Mouse (Mus musculus) bone marrow macrophage, adult 2 months (primary cell): ENCODE measurements at regions not wholly inside any gene's neighbourhood (a gene's known extent, or its start where the extent isn't known, plus 50 kb on each side); places are given as distances from the start of the nearest gene placed in this dataset.

Source experiments
- H3K27ac ChIP-seq: 2 replicates; pipeline ENCODE4 v1.5.1; 2012; ENCODE audit warnings: low read depth, low read length; ENCODE audit not compliant: insufficient read depth
- H3K4me1 ChIP-seq: 2 replicates; pipeline ENCODE4 v1.6.1; 2012; ENCODE audit warnings: low read length; ENCODE audit not compliant: control insufficient read depth, insufficient read depth
- H3K4me3 ChIP-seq: 2 replicates; pipeline ENCODE4 v1.5.1; 2012; ENCODE audit warnings: mild to moderate bottlenecking, low read length, moderate library complexity; ENCODE audit not compliant: insufficient read depth
- CTCF ChIP-seq: IDR thresholded peaks from 2 replicates; pipeline ENCODE4 v1.5.1; 2012; ENCODE audit warnings: low read depth, mild to moderate bottlenecking, low read length, moderate library complexity
- POLR2A ChIP-seq: IDR thresholded peaks from 2 replicates; pipeline ENCODE4 v1.6.1; 2012; ENCODE audit warnings: mild to moderate bottlenecking, low read depth, low read length, borderline replicate concordance

DNA sequence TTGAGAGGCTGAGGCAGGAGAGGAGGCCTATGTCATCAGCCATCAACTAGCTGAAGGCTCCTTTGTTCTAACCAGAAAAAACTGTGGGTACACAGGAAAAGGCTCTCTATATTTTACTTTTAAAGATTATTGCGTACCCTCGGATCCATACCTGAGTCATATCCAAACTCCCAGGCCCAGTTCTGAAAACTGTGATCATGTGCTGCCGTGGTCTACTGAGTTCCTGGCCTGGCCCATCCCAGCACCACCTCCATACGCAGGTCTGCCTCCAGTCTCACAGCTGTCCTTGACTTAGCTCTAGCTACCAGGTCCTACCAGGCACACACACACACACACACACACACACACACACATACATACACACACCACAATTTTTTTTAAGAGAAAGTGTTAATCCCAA lies 87.0 kb upstream of the Hs6st1 start:
- Histone ChIP-seq H3K27ac (no peak overlapping the region), H3K4me3 (no peak overlapping the region), H3K4me1 (peaks cover 3% of the 10 kb centered on the region)
- TF ChIP-seq POLR2A: no peak
- no peak for TF ChIP-seq CTCF

DNA sequence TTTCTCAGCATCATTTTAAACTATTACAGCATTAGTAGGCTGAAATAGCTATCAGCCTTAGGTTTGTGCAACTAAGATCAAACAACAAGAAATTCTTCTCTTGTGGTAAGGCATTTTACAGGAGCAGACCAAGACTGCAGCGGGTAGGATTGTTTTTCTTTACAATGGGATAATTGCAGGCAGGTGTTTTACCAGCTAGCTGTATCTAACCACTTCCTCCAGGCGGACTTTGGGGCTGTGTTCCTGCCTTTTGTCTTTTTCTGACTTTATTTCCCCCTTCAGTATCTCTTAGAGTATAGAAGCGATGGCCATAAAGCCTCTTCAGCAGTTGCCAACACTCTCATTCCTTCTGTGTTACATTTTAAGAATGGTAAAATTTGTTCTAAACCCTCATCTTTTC lies 84.8 kb upstream of the Hs6st1 start:
- Histone ChIP-seq H3K27ac (no peak overlapping the region), H3K4me3 (no peak overlapping the region), H3K4me1 (no peaks in the 10 kb centered on the region)
- TF ChIP-seq POLR2A (no peak), CTCF (no peak)

DNA sequence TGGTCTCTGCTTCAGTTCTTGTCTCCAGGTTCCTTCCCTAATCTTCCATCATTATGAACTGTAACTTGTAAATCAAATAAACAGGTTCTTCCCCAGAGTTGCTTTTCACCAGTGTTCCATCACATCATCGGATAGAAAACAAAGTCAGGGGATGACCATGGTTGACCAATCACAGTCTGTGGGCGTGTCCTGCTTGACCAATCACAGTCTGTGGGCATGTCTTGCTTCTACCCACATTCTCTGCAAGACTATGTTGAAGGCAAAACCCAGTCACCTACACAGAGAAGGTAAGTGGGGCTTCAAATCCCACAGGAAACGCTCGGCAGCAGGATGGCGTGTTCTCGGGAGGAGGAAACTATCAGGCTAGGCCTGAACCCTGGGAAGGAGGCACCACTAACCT lies 82.9 kb upstream of the Hs6st1 start:
- no peaks in the 10 kb centered on the region for H3K4me1 ChIP-seq
- H3K27ac ChIP-seq: no peak overlapping the region
- TF ChIP-seq CTCF (no peak), POLR2A (no peak)
- no peak overlapping the region for H3K4me3 ChIP-seq

DNA sequence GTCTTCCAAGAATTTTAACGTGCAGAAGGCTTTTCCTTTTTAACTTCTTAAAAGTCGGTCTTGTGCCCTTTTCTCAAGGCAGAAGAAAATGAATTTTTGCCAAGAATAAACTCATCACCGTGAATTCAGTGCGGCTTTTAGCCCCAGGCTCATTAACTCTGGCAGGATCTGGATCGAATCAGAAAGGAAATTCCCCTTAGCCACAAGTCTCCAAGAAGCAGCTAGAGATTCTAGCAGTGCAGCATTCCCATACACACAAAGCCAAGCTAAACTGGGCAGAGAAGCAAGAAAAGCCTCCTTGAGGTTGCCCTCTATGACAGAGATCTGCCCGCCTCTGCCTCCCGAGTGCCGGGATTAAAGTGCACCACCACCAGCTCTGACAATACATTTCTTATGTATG lies 81.5 kb upstream of the Hs6st1 start:
- Histone ChIP-seq H3K4me3 (no peak overlapping the region), H3K27ac (no peak overlapping the region), H3K4me1 (no peaks in the 10 kb centered on the region)
- TF ChIP-seq POLR2A: no peak
- TF ChIP-seq CTCF: no peak

DNA sequence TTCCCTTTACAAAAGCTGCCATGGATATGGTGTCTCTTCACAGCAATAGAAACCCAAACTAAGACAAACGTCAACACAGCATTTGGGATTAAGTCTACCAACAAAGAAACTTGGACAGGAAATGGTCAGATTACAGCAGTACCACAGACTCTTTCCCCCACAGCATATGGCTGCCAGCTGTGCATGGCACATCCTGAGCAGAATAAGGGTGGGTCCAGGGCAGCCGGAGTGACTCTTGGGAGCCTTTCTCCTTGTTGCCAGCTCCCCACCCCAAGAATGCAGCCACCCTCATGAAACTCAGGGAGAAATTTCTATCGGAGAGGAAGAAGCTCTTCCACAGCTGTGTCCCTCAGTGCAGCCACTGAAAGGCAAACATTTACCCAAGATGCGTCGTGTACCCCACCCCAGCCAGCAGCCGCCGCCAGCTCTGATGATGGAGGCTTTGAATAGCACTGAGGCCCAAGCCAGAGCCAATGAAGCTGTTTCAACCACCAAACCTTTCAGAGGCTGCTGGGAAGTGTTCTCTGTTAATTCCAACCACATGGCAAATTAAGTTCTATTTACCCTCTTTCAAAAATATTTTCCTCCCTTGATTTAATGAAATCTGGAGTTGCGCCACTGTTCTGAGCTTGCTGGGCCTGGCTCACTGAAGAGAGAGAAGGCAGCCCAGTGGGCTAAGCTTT lies 75.8 kb upstream of the Hs6st1 start:
- H3K4me3 ChIP-seq: no peak overlapping the region
- TF ChIP-seq POLR2A (no peak), CTCF (no peak)
- no peak overlapping the region for H3K27ac ChIP-seq
- H3K4me1 ChIP-seq: peaks cover 25% of the 10 kb centered on the region

DNA sequence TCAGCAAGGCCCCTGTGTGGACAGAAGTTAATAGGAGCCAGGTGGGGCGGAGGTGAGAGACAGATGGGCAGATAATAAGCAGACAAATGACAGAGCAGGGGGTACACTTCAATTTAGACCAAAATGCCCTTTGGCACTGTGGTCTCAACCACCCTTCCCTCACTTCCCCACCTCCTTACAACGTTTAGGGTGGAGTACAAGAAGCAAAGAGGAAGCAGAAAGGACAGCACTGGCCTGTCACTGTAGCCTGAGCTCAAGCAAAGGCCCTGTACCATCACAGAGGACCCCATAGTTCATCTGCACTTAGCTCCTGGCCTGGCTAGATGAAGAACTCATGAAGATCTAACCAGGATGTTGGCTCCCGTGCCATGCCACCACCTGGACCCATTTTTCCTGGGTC lies 75.3 kb upstream of the Hs6st1 start:
- TF ChIP-seq CTCF (no peak), POLR2A (no peak)
- Histone ChIP-seq H3K4me1 (peaks cover 25% of the 10 kb centered on the region), H3K4me3 (no peak overlapping the region), H3K27ac (no peak overlapping the region)

DNA sequence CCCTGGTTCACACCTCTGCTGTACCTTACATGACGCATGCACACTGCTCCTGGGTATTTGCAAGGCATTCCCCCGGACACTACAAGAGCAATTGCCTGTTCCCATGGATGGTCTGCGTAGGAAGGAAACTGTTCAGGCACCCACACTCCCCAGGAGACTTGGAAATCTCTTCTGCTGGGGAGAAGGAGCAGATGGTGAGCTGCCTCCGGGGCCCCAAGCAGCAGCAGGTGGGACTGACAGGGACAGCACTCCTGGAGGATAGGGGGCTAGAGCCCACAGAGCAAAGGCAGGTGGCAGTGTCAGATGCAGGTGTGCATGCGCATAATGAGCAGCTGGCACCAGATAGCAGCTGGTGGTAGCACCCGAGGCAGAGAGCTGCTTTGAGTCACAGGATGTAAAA lies 72.5 kb upstream of the Hs6st1 start:
- no peak for TF ChIP-seq CTCF
- TF ChIP-seq POLR2A: no peak
- Histone ChIP-seq H3K4me3 (no peak overlapping the region), H3K27ac (peak overlapping the region; percentile 28; the same call in 1 of the 2 replicates), H3K4me1 (peaks cover 25% of the 10 kb centered on the region)

DNA sequence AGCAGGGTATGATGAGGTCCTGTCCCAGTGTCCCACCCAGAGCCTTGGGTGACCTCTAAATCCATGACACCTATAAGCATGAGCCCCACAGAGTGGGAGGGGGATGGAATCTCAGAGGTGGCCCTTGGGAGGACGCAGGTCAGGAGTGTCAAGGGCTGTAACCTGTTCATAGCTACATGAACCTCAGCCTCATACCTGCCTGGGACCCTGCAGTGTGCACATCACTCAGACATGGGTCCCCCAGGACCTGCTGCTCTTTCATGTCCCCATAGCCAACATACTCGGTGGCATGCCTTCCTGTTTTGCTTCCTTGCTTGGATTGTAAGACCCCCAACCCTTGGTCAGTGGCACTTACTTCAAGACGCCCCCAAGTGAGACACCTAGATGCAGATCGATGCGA lies 66.9 kb upstream of the Hs6st1 start:
- no peak overlapping the region for H3K4me3 ChIP-seq
- H3K4me1 ChIP-seq: no peaks in the 10 kb centered on the region
- no peak for TF ChIP-seq CTCF
- no peak for TF ChIP-seq POLR2A
- H3K27ac ChIP-seq: no peak overlapping the region

DNA sequence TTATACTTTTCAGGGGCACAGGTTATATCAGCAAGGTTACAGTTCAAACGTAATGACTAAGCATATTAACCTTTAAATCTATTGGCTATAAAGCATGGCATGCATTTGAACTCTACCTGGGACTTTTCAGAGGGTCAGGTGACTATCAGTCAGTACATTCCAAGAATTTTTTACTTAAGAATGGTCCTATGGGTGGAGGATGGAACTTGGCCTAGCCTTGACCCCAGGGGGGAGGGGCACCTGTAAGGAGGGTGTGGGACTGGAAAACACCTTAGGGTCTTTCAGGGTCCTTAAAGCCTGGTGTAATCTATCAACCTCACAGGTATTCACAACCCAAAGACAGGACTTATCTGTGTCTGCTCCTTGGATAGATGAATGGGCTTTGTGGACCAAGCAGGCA lies 66.4 kb upstream of the Hs6st1 start:
- no peak overlapping the region for H3K4me3 ChIP-seq
- TF ChIP-seq CTCF: no peak
- no peak for TF ChIP-seq POLR2A
- no peak overlapping the region for H3K27ac ChIP-seq
- H3K4me1 ChIP-seq: no peaks in the 10 kb centered on the region

DNA sequence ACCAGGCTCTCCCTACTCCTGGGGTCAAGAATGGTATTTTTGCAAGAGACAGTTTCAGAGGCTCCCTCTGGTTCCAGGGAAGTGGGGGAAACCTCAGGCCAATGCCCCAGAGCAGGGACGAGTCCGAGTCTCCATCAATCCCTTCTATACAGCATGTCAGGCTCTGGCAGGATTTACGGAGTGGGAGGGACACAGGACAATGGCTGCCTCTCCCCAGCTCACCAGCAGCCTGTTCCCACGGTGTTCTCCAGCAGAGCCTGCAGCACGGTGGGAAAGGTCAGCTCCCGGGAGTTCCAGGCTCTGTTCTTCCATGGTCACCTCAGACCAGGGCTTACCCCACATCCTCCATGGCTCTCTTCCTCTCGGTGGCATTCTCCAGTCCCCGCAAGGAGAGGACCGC lies 64.6 kb upstream of the Hs6st1 start:
- Histone ChIP-seq H3K4me3 (no peak overlapping the region), H3K4me1 (no peaks in the 10 kb centered on the region), H3K27ac (no peak overlapping the region)
- no peak for TF ChIP-seq POLR2A

DNA sequence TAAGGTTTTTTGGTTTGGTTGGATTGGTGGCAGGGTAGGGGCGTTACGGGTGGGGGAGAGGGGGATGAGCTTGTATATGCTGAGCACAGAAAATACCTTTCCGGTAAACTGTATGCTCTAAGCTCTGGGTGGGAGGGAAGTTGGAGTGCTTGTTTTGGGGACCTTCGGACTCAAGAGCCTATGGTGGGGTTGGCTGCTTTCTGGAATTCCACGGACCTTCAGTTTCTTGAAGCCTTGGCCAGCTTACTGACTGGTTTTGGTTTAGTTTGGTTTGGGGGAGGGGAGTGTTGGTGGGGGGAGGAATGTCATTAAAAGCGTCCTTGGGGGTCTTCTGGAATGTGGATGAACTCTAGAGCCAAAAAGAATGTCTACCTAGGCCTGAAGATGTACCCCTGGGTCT lies 59.6 kb upstream of the Hs6st1 start:
- Histone ChIP-seq H3K4me1 (no peaks in the 10 kb centered on the region), H3K27ac (no peak overlapping the region), H3K4me3 (no peak overlapping the region)
- no peak for TF ChIP-seq CTCF
- TF ChIP-seq POLR2A: no peak
